Mouse (Mus musculus) G1E (cell line): Measurements from ENCODE around the gene 2310030G06Rik. TPM values are rescaled to one million over a fixed set of nuclear protein-coding genes. Genes with fewer than 3 reads are reported as not detected.

ENCODE experiments used
- ATAC-seq: 2 replicates; pipeline ENCODE4 v1.8.0; 2016; ENCODE audit warnings: mild to moderate bottlenecking; ENCODE audit not compliant: insufficient number of reproducible peaks, poor library complexity, low FRiP score, severe bottlenecking; ENCODE audit errors: extremely low read depth
- DNase-seq: peaks from one replicate; pipeline ENCODE4 v3.0.0; 2012; ENCODE audit warnings: low spot score
- H3K27me3 ChIP-seq: 2 replicates; pipeline ENCODE4 v1.6.1; 2012; ENCODE audit warnings: mild to moderate bottlenecking, low read length, inconsistent platforms; ENCODE audit not compliant: insufficient read depth
- H3K36me3 ChIP-seq: replicated peaks from 2 replicates; pipeline ENCODE3; 2012; ENCODE audit warnings: mild to moderate bottlenecking, inconsistent platforms
- H3K4me1 ChIP-seq: 2 replicates; pipeline ENCODE4 v1.6.1; 2012; ENCODE audit warnings: low read depth, low read length, inconsistent platforms, mixed read lengths; ENCODE audit not compliant: insufficient read depth
- H3K4me3 ChIP-seq: 2 replicates; pipeline ENCODE4 v1.5.1; 2012; ENCODE audit warnings: low read depth, mild to moderate bottlenecking, inconsistent platforms, low read length, moderate library complexity, mixed read lengths
- H3K9me3 ChIP-seq: replicated peaks from 2 replicates; pipeline ENCODE4 v1.6.1; 2012; ENCODE audit warnings: inconsistent platforms
- CTCF ChIP-seq: IDR thresholded peaks from 2 replicates; pipeline ENCODE4 v1.5.1; 2012; ENCODE audit warnings: low read depth, low read length, inconsistent platforms, mixed read lengths
- GATA1 ChIP-seq: IDR thresholded peaks from 2 replicates; pipeline ENCODE4 v1.6.1; 2012; ENCODE audit warnings: borderline replicate concordance, low read length, inconsistent platforms, mixed read lengths
- GATA2 ChIP-seq: IDR thresholded peaks from 2 replicates; pipeline ENCODE4 v1.6.1; 2012; ENCODE audit warnings: low read depth, low read length, inconsistent platforms, borderline replicate concordance
- POLR2AphosphoS5 ChIP-seq: IDR thresholded peaks from 2 replicates; pipeline ENCODE4 v1.6.1; 2012; ENCODE audit warnings: low read depth, low read length, inconsistent platforms; ENCODE audit not compliant: insufficient replicate concordance
- TAL1 ChIP-seq: conservative IDR thresholded peaks from 2 replicates; pipeline ENCODE4 v1.6.1; 2012; ENCODE audit warnings: low read depth, low read length, inconsistent platforms, mixed read lengths
- polyA plus RNA-seq: library from polyadenylated mRNA; stranded (reverse); fragments of >175 nt; gene quantifications from 2 replicates; pipeline ENCODE4 v1.2.3, GENCODE M21; 2012
- total RNA-seq, 2 experiments: library from RNA; stranded (forward) in 1 of 2; stranded (reverse) in 1 of 2; fragments of 200-1000 nt in 1 of 2; fragments of >200 nt in 1 of 2; fragmentation: Nextera tagmentation in 1 of 2; gene quantifications; 2 replicates each; pipeline ENCODE4 v1.2.3; 2014 to 2017

The 2310030G06Rik gene
- total and polyA plus RNA-seq, 3 experiments: 1.1 TPM; not detected in 2

DNA sequence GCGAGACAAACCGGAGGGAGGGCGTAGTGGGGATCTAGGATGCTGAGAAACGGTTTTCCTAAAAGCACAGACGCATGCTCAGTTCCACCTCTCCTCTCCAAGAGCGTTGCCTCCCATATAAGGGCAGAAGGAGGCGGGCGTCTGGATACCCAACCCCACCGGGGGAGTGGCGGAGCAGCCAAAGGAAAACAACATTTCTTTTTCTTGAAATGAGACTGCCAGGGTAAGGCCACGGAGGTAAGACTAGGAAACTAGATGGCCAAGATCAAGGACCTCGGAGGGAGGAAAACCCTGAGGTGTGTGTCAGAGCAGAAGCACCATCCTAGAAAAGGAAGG lies 48.7 kb downstream of the 2310030G06Rik start:
- H3K4me3 ChIP-seq: no peak overlapping the region
- peaks cover 2% of the 10 kb centered on the region for H3K4me1 ChIP-seq
- peaks cover 63% of the 10 kb centered on the region for H3K27me3 ChIP-seq
- DNase-seq: no peak
- H3K36me3 ChIP-seq: no peaks in the 10 kb centered on the region
- ATAC-seq: no peak
- H3K9me3 ChIP-seq: no peaks in the 10 kb centered on the region
- TF ChIP-seq GATA2 (no peak), GATA1 (no peak), TAL1 (no peak), POLR2AphosphoS5 (no peak), CTCF (no peak)

DNA sequence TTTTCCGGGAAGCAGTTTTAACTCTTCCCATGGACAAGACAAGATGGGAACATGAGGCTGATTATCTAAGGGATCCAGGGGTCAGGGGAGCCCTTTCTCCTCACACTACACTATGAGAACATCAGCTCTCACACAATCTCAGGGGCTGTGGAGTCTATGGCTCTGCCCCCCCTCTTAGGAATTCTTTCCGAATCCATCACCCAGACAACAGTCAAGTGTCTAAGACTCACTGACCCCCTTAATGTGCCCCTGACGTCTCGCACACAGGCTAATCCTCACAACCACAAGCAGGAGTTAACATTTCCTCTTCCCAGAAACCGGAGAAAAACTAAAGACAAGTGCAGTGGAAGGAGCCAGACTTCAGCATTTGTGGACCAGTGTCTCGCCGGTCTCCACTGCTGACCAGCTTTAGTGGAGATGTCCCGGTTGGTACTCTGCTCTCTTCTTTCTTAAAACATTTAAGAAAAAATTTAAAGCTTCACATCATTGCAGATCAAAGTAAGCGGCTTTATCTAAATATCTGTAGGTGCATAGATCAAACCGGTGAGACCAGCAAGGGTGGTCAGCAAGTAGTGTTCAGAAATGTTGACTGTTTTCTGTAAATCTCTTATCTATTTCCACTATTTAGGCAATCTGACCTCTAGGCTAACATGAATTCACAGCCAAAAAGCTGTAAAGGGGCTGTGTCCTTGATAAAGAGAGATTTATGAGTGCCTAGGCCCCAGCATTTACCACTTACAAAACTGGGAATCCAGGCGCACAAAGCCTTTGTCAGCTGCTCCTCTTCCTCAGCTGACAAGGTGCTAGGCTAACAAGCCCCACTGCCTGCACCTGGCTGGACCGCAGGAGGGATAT lies 49.3 kb downstream of the 2310030G06Rik start:
- H3K9me3 ChIP-seq: no peaks in the 10 kb centered on the region

DNA sequence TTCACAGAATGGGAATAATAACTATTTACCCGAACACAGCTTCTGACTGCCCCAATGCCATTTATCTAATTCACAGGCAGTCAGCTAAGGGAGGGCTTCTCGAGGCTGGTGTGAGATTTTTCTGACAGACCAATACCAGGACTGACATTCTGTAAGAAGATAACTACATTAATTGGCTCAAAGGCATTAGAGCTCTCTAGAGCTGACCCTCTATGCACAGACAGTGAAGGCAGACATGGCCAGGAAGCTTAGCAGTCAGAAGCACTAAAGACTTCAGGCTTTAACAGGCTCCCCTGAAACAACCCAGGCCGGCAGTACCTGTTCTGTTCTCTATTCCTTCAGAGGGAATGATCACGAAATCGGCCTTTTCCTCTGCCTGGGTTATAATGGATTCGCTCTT lies 51.2 kb downstream of the 2310030G06Rik start:
- DNase-seq (no peak), ATAC-seq (no peak)
- TF ChIP-seq GATA2 (no peak), TAL1 (no peak), POLR2AphosphoS5 (no peak), GATA1 (no peak), CTCF (no peak)
- Histone ChIP-seq H3K4me3 (no peak overlapping the region), H3K27me3 (peaks cover 49% of the 10 kb centered on the region), H3K4me1 (peaks cover 2% of the 10 kb centered on the region), H3K9me3 (no peaks in the 10 kb centered on the region), H3K36me3 (no peaks in the 10 kb centered on the region)

More for the DNA sequence above, 49.3 kb downstream of the 2310030G06Rik start:
- TF ChIP-seq POLR2AphosphoS5 (no peak), CTCF (no peak), GATA2 (no peak)
- Histone ChIP-seq H3K36me3 (no peaks in the 10 kb centered on the region), H3K4me1 (peaks cover 2% of the 10 kb centered on the region), H3K4me3 (no peak overlapping the region), H3K27me3 (peaks cover 63% of the 10 kb centered on the region)
- DNase-seq (no peak), ATAC-seq (no peak)

DNA sequence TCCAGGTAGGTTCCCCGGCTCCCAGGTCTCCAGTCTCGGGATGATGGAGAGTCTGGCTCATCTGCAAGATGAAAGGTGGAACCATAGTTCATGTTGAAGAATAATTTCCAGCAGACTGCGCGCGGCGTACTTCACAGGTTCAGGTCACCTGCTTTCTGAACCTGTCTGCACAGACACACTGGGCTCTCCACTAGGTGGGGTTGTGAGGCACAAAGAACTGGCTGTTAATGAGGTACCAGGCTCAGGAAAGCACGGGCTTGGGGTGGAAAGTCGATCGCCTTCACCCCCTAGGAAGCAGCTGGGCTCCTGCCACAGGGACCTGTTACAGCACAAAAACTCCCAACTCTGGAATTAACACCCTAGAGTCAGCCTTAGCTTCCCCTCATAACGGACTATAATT lies 52.7 kb downstream of the 2310030G06Rik start:
- ATAC-seq: no peak
- H3K4me3 ChIP-seq: no peak overlapping the region
- DNase-seq: no peak
- peaks cover 2% of the 10 kb centered on the region for H3K4me1 ChIP-seq
- H3K36me3 ChIP-seq: no peaks in the 10 kb centered on the region
- H3K9me3 ChIP-seq: no peaks in the 10 kb centered on the region
- H3K27me3 ChIP-seq: peaks cover 39% of the 10 kb centered on the region
- TF ChIP-seq GATA2 (no peak), TAL1 (no peak), GATA1 (no peak), CTCF (no peak), POLR2AphosphoS5 (no peak)

DNA sequence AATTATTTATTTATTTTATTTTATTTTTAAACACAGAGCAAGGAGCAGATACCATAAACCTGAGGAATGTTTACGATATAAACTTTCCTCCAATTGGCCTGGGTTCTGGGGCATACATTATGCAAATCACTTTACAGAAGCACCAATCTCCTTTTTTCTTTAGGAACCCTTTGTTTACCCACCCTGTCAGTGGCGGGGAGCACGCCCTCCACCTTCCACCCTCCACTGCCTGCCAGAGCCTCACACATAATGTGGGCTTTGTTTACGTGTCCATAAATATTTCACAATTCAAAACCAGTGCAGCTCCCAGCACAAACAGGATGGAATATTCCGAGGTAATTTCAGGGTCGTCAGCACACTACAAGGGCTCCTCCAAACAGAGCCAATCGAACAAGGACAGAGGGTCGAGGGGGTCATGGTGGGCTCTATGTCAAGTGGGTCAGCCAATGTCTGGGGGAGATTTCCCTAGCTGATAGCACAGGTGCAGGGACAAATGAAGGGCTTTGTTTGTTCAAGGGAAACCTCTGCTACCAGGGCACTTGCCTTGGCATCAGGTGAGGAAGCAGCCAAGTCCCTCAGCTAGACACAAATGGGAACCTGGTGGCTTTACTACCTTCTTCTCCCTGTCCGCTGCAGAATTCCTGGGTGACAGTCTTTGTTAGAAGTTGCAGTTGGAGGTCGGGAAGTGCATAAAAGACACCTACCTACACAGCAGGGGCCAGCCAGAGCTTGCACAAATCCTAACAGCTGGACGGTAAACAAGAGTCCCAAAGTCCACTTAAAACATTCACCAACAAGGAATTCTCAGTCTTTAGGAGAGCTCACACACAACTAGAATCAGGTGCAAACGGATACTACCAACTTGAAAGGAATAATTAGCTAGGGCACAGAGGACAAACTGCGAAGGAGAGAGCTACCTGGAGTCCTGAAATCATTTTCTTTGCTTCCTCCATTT lies 53.4 kb downstream of the 2310030G06Rik start:
- ATAC-seq (no peak), DNase-seq (no peak)
- no peak overlapping the region for H3K4me3 ChIP-seq

More for the DNA sequence above, 53.4 kb downstream of the 2310030G06Rik start:
- Histone ChIP-seq H3K4me1 (peaks cover 2% of the 10 kb centered on the region), H3K9me3 (no peaks in the 10 kb centered on the region), H3K27me3 (peaks cover 37% of the 10 kb centered on the region), H3K36me3 (no peaks in the 10 kb centered on the region)
- TF ChIP-seq GATA2 (no peak), GATA1 (no peak), TAL1 (no peak), CTCF (no peak), POLR2AphosphoS5 (no peak)

Other genes with a start within 250 kb of the 2310030G06Rik start
- gene Pts, start 217.8 kb downstream of the 2310030G06Rik start, total RNA-seq (2014; fragmentation: Nextera tagmentation): 43.9 and 48.2 TPM in 2 replicates
- gene Pts, start 217.8 kb downstream of the 2310030G06Rik start, total RNA-seq (2017): 52.3 and 59.4 TPM in 2 replicates
- 7.1 and 14.6 TPM in 2 replicates for gene Pts, start 217.8 kb downstream of the 2310030G06Rik start, polyA plus RNA-seq
- not detected in 2 replicates for gene Il18, start 191.7 kb downstream of the 2310030G06Rik start, total RNA-seq (2014; fragmentation: Nextera tagmentation)
- not detected in 2 replicates for gene Il18, start 191.7 kb downstream of the 2310030G06Rik start, total RNA-seq (2017)
- not detected in 2 replicates for gene Il18, start 191.7 kb downstream of the 2310030G06Rik start, polyA plus RNA-seq
- gene Bco2, start 191.4 kb downstream of the 2310030G06Rik start, total RNA-seq (2014; fragmentation: Nextera tagmentation): 0.34 TPM in 1 of 2 replicates, not detected in the other
- 0.11 TPM in 1 of 2 replicates, not detected in the other for gene Bco2, start 191.4 kb downstream of the 2310030G06Rik start, total RNA-seq (2017)
- not detected in 2 replicates for gene Bco2, start 191.4 kb downstream of the 2310030G06Rik start, polyA plus RNA-seq
- not detected in 2 replicates for gene Tex12, start 185.2 kb downstream of the 2310030G06Rik start, total RNA-seq (2014; fragmentation: Nextera tagmentation)
- not detected in 2 replicates for gene Tex12, start 185.2 kb downstream of the 2310030G06Rik start, total RNA-seq (2017)
- not detected in 2 replicates for gene Tex12, start 185.2 kb downstream of the 2310030G06Rik start, polyA plus RNA-seq
- gene Sdhd, start 142.7 kb downstream of the 2310030G06Rik start, total RNA-seq (2014; fragmentation: Nextera tagmentation): 103 and 109 TPM in 2 replicates
- 267 and 296 TPM in 2 replicates for gene Sdhd, start 142.7 kb downstream of the 2310030G06Rik start, total RNA-seq (2017)
- gene Sdhd, start 142.7 kb downstream of the 2310030G06Rik start, polyA plus RNA-seq: 32.3 and 45.2 TPM in 2 replicates
- gene Timm8b, start 142.6 kb downstream of the 2310030G06Rik start, total RNA-seq (2014; fragmentation: Nextera tagmentation): 88.9 and 111 TPM in 2 replicates
- gene Timm8b, start 142.6 kb downstream of the 2310030G06Rik start, total RNA-seq (2017): 353 and 447 TPM in 2 replicates
- gene Timm8b, start 142.6 kb downstream of the 2310030G06Rik start, polyA plus RNA-seq: 11.1 and 14.8 TPM in 2 replicates
- gene Pih1d2, start 129.2 kb downstream of the 2310030G06Rik start, total RNA-seq (2014; fragmentation: Nextera tagmentation): 3.6 and 3.7 TPM in 2 replicates
- 2.5 and 6.5 TPM in 2 replicates for gene Pih1d2, start 129.2 kb downstream of the 2310030G06Rik start, total RNA-seq (2017)
- 0.39 and 0.41 TPM in 2 replicates for gene Pih1d2, start 129.2 kb downstream of the 2310030G06Rik start, polyA plus RNA-seq
- gene Nkapd1, start 129.1 kb downstream of the 2310030G06Rik start, total RNA-seq (2014; fragmentation: Nextera tagmentation): 45.5 and 49.7 TPM in 2 replicates
- gene Nkapd1, start 129.1 kb downstream of the 2310030G06Rik start, total RNA-seq (2017): 24.6 and 31.0 TPM in 2 replicates
- gene Nkapd1, start 129.1 kb downstream of the 2310030G06Rik start, polyA plus RNA-seq: 8.0 and 9.7 TPM in 2 replicates
- 60.6 and 61.3 TPM in 2 replicates for gene Dlat, start 86.8 kb downstream of the 2310030G06Rik start, total RNA-seq (2014; fragmentation: Nextera tagmentation)
- 55.2 and 60.0 TPM in 2 replicates for gene Dlat, start 86.8 kb downstream of the 2310030G06Rik start, total RNA-seq (2017)
- 36.1 and 47.2 TPM in 2 replicates for gene Dlat, start 86.8 kb downstream of the 2310030G06Rik start, polyA plus RNA-seq
- not detected in 2 replicates for gene Dixdc1, start 7.0 kb downstream of the 2310030G06Rik start, total RNA-seq (2014; fragmentation: Nextera tagmentation)
- gene Dixdc1, start 7.0 kb downstream of the 2310030G06Rik start, total RNA-seq (2017): under 0.01 and 0.27 TPM in 2 replicates
- not detected in 2 replicates for gene Dixdc1, start 7.0 kb downstream of the 2310030G06Rik start, polyA plus RNA-seq
- not detected in 2 replicates for gene Cryab, start 4.8 kb upstream of the 2310030G06Rik start, total RNA-seq (2014; fragmentation: Nextera tagmentation)
- 0.11 TPM in 1 of 2 replicates, not detected in the other for gene Cryab, start 4.8 kb upstream of the 2310030G06Rik start, total RNA-seq (2017)
- gene Cryab, start 4.8 kb upstream of the 2310030G06Rik start, polyA plus RNA-seq: not detected in 2 replicates
- gene Hspb2, start 5.8 kb upstream of the 2310030G06Rik start, total RNA-seq (2014; fragmentation: Nextera tagmentation): not detected in 2 replicates
- not detected in 2 replicates for gene Hspb2, start 5.8 kb upstream of the 2310030G06Rik start, total RNA-seq (2017)
- gene Hspb2, start 5.8 kb upstream of the 2310030G06Rik start, polyA plus RNA-seq: not detected in 2 replicates
- 6.4 and 13.3 TPM in 2 replicates for gene Fdxacb1, start 21.7 kb upstream of the 2310030G06Rik start, total RNA-seq (2014; fragmentation: Nextera tagmentation)
- gene Fdxacb1, start 21.7 kb upstream of the 2310030G06Rik start, total RNA-seq (2017): 9.1 and 9.2 TPM in 2 replicates
- 1.0 and 1.7 TPM in 2 replicates for gene Fdxacb1, start 21.7 kb upstream of the 2310030G06Rik start, polyA plus RNA-seq
- gene Alg9, start 28.5 kb upstream of the 2310030G06Rik start, total RNA-seq (2014; fragmentation: Nextera tagmentation): 29.3 and 35.3 TPM in 2 replicates
- gene Alg9, start 28.5 kb upstream of the 2310030G06Rik start, total RNA-seq (2017): 20.6 and 21.9 TPM in 2 replicates
- gene Alg9, start 28.5 kb upstream of the 2310030G06Rik start, polyA plus RNA-seq: 14.8 and 18.0 TPM in 2 replicates
- gene 1110032A03Rik, start 29.0 kb upstream of the 2310030G06Rik start, total RNA-seq (2014; fragmentation: Nextera tagmentation): 59.2 and 70.6 TPM in 2 replicates
- gene 1110032A03Rik, start 29.0 kb upstream of the 2310030G06Rik start, total RNA-seq (2017): 23.1 and 23.5 TPM in 2 replicates
- 1.2 and 2.0 TPM in 2 replicates for gene 1110032A03Rik, start 29.0 kb upstream of the 2310030G06Rik start, polyA plus RNA-seq
- 57.7 and 68.7 TPM in 2 replicates for gene Ppp2r1b, start 98.8 kb upstream of the 2310030G06Rik start, total RNA-seq (2014; fragmentation: Nextera tagmentation)
- gene Ppp2r1b, start 98.8 kb upstream of the 2310030G06Rik start, total RNA-seq (2017): 82.9 and 93.0 TPM in 2 replicates
- gene Ppp2r1b, start 98.8 kb upstream of the 2310030G06Rik start, polyA plus RNA-seq: 18.9 and 21.3 TPM in 2 replicates